Mouse (Mus musculus) embryonic fibroblast, embryonic 13.5 days (primary cell): ENCODE results near the gene Cbx6.

Source experiments
- CTCF ChIP-seq: IDR thresholded peaks from 2 replicates; pipeline ENCODE4 v1.5.1; 2011; ENCODE audit warnings: mild to moderate bottlenecking, control low read depth, low read length, moderate library complexity, borderline replicate concordance; ENCODE audit not compliant: insufficient read depth
- POLR2A ChIP-seq: IDR thresholded peaks from 2 replicates; pipeline ENCODE4 v1.6.1; 2011; ENCODE audit warnings: low read depth, mild to moderate bottlenecking, control low read depth, low read length, moderate library complexity

DNA sequence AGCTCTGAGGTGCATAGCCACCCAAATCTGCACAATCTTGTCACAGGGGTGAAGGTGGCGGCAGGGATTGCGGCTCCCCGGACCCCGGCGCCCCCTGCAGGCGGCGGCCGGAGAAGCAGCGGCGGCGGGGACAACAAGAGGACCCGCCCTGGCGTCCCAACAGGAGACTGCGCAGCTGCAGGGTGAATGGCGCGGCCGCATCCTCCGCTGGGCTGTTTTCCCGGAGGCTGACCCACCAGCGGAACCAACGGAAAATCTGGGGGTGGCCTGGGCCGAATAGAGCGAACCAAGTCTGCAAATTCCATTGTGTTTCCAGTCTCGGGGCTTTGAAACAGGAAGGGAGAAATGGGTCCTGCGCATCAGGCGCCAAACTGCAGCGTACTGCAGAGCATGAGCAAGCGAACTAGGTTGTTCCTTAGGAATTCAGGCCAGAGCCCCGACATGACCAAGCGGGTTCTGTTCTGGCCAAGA, 48.9 kb upstream of the Cbx6 start:
- TF ChIP-seq CTCF (peak; percentile 54), POLR2A (peak; percentile 70)
